Mouse (Mus musculus): Measurements from ENCODE around the gene Scnm1. TPM values are rescaled to one million over a fixed set of nuclear protein-coding genes. Genes with fewer than 3 reads are reported as not detected.

Scnm1 gene
- polyA plus RNA-seq, 1 experiment from 2014 or later = 73.0 TPM

GRCm38 (mm10) chr3:95164840-95165239 lies 31.0 kb upstream of the Scnm1 start:
- Histone ChIP-seq H3K9me3 (replicated peaks) (no peaks in the 10 kb centered on the region), H3K4me1 (peaks cover 35% of the 10 kb centered on the region), H3K4me3 (replicated peaks) (no peak overlapping the region), H3K27ac (replicated peaks) (no peak overlapping the region), H3K27me3 (0 out of 2 replicates have a peak, but pooled peaks cover 3% of the 10 kb centered on the region), H3K9ac (no peak overlapping the region), H3K4me2 (replicated peaks) (no peak overlapping the region), H3K36me3 (peaks cover 53% of the 10 kb centered on the region)
- 86% methylated on average over 5 of the region's 5 CpGs for WGBS
- ATAC-seq (ENCODE audit: insufficient number of reproducible peaks, low FRiP score, low TSS enrichment, low read depth) = no peak

GRCm38 (mm10) chr3:95164256-95164550 lies 30.4 kb upstream of the Scnm1 start:
- Histone ChIP-seq H3K4me1 (peaks cover 40% of the 10 kb centered on the region), H3K9ac (no peak overlapping the region), H3K27me3 (no peaks in the 10 kb centered on the region), H3K4me2 (replicated peaks) (no peak overlapping the region; the same call in 1 of the 2 replicates), H3K9me3 (replicated peaks) (no peaks in the 10 kb centered on the region), H3K4me3 (replicated peaks) (no peak overlapping the region), H3K27ac (replicated peaks) (0 out of 2 replicates have a peak overlapping the region, but pooled peaks have one; percentile 3), H3K36me3 (peaks cover 47% of the 10 kb centered on the region)
- no peak for ATAC-seq (ENCODE audit: insufficient number of reproducible peaks, low FRiP score, low TSS enrichment, low read depth)
- WGBS = 79% methylated on average over 5 of the region's 5 CpGs

GRCm38 (mm10) chr3:95163419-95164255 lies 29.8 kb upstream of the Scnm1 start:
- 0 out of 2 replicates have a peak, but pooled peaks have one; percentile 12 for ATAC-seq (ENCODE audit: insufficient number of reproducible peaks, low FRiP score, low TSS enrichment, low read depth)
- no peaks in the 10 kb centered on the region for H3K9me3 ChIP-seq (replicated peaks)
- H3K4me1 ChIP-seq = peaks cover 40% of the 10 kb centered on the region
- 49% methylated on average over 11 of the region's 11 CpGs for WGBS
- peak overlapping the region; percentile 74; the same call in 1 of the 2 replicates for H3K4me2 ChIP-seq (replicated peaks)
- peak overlapping the region; percentile 4; the same call in 1 of the 2 replicates for H3K9ac ChIP-seq
- no peak overlapping the region; the same call in 1 of the 2 replicates for H3K4me3 ChIP-seq (replicated peaks)
- H3K27ac ChIP-seq (replicated peaks) = 0 out of 2 replicates have a peak overlapping the region, but pooled peaks have one; percentile 48
- no peaks in the 10 kb centered on the region for H3K27me3 ChIP-seq
- H3K36me3 ChIP-seq = peaks cover 41% of the 10 kb centered on the region

- 28% methylated on average over 2 of the region's 2 CpGs for WGBS
- ATAC-seq (ENCODE audit: insufficient number of reproducible peaks, low FRiP score, low TSS enrichment, low read depth) = no peak
- Histone ChIP-seq H3K27me3 (no peaks in the 10 kb centered on the region), H3K9ac (no peak overlapping the region), H3K4me3 (replicated peaks) (peak overlapping the region; percentile 65), H3K27ac (replicated peaks) (peak overlapping the region; percentile 68), H3K4me2 (replicated peaks) (peak overlapping the region; percentile 74), H3K9me3 (replicated peaks) (no peaks in the 10 kb centered on the region), H3K36me3 (peaks cover 28% of the 10 kb centered on the region), H3K4me1 (peaks cover 40% of the 10 kb centered on the region)
These were observed 28.5 kb upstream of the Scnm1 start for GRCm38 (mm10) chr3:95162345-95162628.

GRCm38 (mm10) chr3:95161618-95162344 lies 28.0 kb upstream of the Scnm1 start:
- peak overlapping the region; percentile 47 for H3K9ac ChIP-seq
- H3K9me3 ChIP-seq (replicated peaks) = no peaks in the 10 kb centered on the region
- peak overlapping the region; percentile 74 for H3K4me2 ChIP-seq (replicated peaks)
- H3K36me3 ChIP-seq = peaks cover 23% of the 10 kb centered on the region
- 4% methylated on average over 9 of the region's 9 CpGs for WGBS
- H3K27ac ChIP-seq (replicated peaks) = peak overlapping the region; percentile 68
- peak overlapping the region; percentile 65 for H3K4me3 ChIP-seq (replicated peaks)
- no peak for ATAC-seq (ENCODE audit: insufficient number of reproducible peaks, low FRiP score, low TSS enrichment, low read depth)
- H3K4me1 ChIP-seq = peaks cover 40% of the 10 kb centered on the region
- H3K27me3 ChIP-seq = no peaks in the 10 kb centered on the region

- peak; percentile 32 for ATAC-seq (ENCODE audit: insufficient number of reproducible peaks, low FRiP score, low TSS enrichment, low read depth)
- Histone ChIP-seq H3K36me3 (peaks cover 16% of the 10 kb centered on the region; the same call in 1 of the 2 replicates), H3K27ac (replicated peaks) (peak overlapping the region; percentile 68), H3K9me3 (replicated peaks) (no peaks in the 10 kb centered on the region), H3K9ac (peak overlapping the region; percentile 47), H3K4me2 (replicated peaks) (peak overlapping the region; percentile 74), H3K4me1 (peaks cover 40% of the 10 kb centered on the region), H3K4me3 (replicated peaks) (peak overlapping the region; percentile 65), H3K27me3 (no peaks in the 10 kb centered on the region)
- WGBS = under 1% methylated on average over 30 of the region's 30 CpGs
These were observed 27.3 kb upstream of the Scnm1 start for GRCm38 (mm10) chr3:95161041-95161551.

- no peaks in the 10 kb centered on the region for H3K27me3 ChIP-seq
- under 1% methylated on average over 66 of the region's 66 CpGs for WGBS
- peak within 1 kb of the TSS; percentile 68 for H3K27ac ChIP-seq (replicated peaks)
- peak; percentile 96 for ATAC-seq (ENCODE audit: insufficient number of reproducible peaks, low FRiP score, low TSS enrichment, low read depth)
- peak within 1 kb of the TSS; percentile 74 for H3K4me2 ChIP-seq (replicated peaks)
- peaks cover 9% of the 10 kb centered on the region; the same call in 1 of the 2 replicates for H3K36me3 ChIP-seq
- H3K9me3 ChIP-seq (replicated peaks) = no peaks in the 10 kb centered on the region
- peaks cover 40% of the 10 kb centered on the region for H3K4me1 ChIP-seq
- H3K4me3 ChIP-seq (replicated peaks) = peak within 1 kb of the TSS; percentile 65
- H3K9ac ChIP-seq = peak within 1 kb of the TSS; percentile 47
These were observed 26.5 kb upstream of the Scnm1 start, which contains the start of gene Sema6c for GRCm38 (mm10) chr3:95159987-95160963. TSS of gene Sema6c (plus strand) at chr3:95160457.

GRCm38 (mm10) chr3:95159511-95159986 lies 25.7 kb upstream of the Scnm1 start:
- H3K27ac ChIP-seq (replicated peaks) = no peak overlapping the region
- H3K4me1 ChIP-seq = peaks cover 40% of the 10 kb centered on the region
- H3K9me3 ChIP-seq (replicated peaks) = no peaks in the 10 kb centered on the region
- H3K9ac ChIP-seq = no peak overlapping the region
- peak overlapping the region; percentile 74 for H3K4me2 ChIP-seq (replicated peaks)
- 15% methylated on average over 8 of the region's 8 CpGs for WGBS
- peak overlapping the region; percentile 65 for H3K4me3 ChIP-seq (replicated peaks)
- H3K27me3 ChIP-seq = no peaks in the 10 kb centered on the region
- ATAC-seq (ENCODE audit: insufficient number of reproducible peaks, low FRiP score, low TSS enrichment, low read depth) = no peak
- H3K36me3 ChIP-seq = 0 out of 2 replicates have a peak, but pooled peaks cover 2% of the 10 kb centered on the region

GRCm38 (mm10) chr3:95153874-95154273 lies 20.1 kb upstream of the Scnm1 start:
- Histone ChIP-seq H3K9ac (no peak overlapping the region), H3K4me1 (no peaks in the 10 kb centered on the region), H3K4me2 (replicated peaks) (no peak overlapping the region), H3K9me3 (replicated peaks) (no peaks in the 10 kb centered on the region), H3K36me3 (no peaks in the 10 kb centered on the region), H3K27me3 (no peaks in the 10 kb centered on the region), H3K4me3 (replicated peaks) (no peak overlapping the region), H3K27ac (replicated peaks) (no peak overlapping the region)
- WGBS = 48% methylated on average over 4 of the region's 4 CpGs
- ATAC-seq (ENCODE audit: insufficient number of reproducible peaks, low FRiP score, low TSS enrichment, low read depth) = no peak

- 47% methylated on average over 3 of the region's 3 CpGs for WGBS
- no peaks in the 10 kb centered on the region for H3K36me3 ChIP-seq
- no peaks in the 10 kb centered on the region for H3K4me1 ChIP-seq
- no peaks in the 10 kb centered on the region for H3K9me3 ChIP-seq (replicated peaks)
- H3K4me2 ChIP-seq (replicated peaks) = no peak overlapping the region
- ATAC-seq (ENCODE audit: insufficient number of reproducible peaks, low FRiP score, low TSS enrichment, low read depth) = no peak
- H3K9ac ChIP-seq = no peak overlapping the region
- H3K27ac ChIP-seq (replicated peaks) = no peak overlapping the region
- no peak overlapping the region for H3K4me3 ChIP-seq (replicated peaks)
- no peaks in the 10 kb centered on the region for H3K27me3 ChIP-seq
These were observed 14.1 kb upstream of the Scnm1 start for GRCm38 (mm10) chr3:95147924-95148323.
